Mouse (Mus musculus) induced T-regulatory cell, adult 2 months (primary cell): Measurements from ENCODE around the gene Nelfb.
"Not testable (repeated sequence)": the region's sequence is repeated elsewhere in the genome, so short reads cannot be mapped to it uniquely, and the experiment has no call there.

Experiments used
- DNase-seq: peaks from one replicate; pipeline ENCODE4 v3.0.0-alpha.2; 2012; ENCODE audit warnings: low read depth

Nelfb gene

GRCm38 (mm10) chr2:25211121-25211670 is at the start of gene Nelfb:
Gene Nelfb (minus strand): TSS chr2:25211489.
- peak; percentile 92 for DNase-seq

- DNase-seq: peak; percentile 65
Measured at GRCm38 (mm10) chr2:25258887-25259286, 47.6 kb upstream of the Nelfb start.

- DNase-seq: not testable (repeated sequence)
Measured at GRCm38 (mm10) chr2:25257250-25257649, 46.0 kb upstream of the Nelfb start.

- DNase-seq: peak; percentile 89
Measured at GRCm38 (mm10) chr2:25256443-25257109, 45.3 kb upstream of the Nelfb start.

GRCm38 (mm10) chr2:25255284-25255779 is 44.0 kb upstream of the Nelfb start, which contains the start of gene Tmem203:
Gene Tmem203 (plus strand): TSS chr2:25255439.
- DNase-seq: peak; percentile 97

GRCm38 (mm10) chr2:25252331-25252730 is 41.0 kb upstream of the Nelfb start:
- peak; percentile 66 for DNase-seq

GRCm38 (mm10) chr2:25246183-25247072 is 35.1 kb upstream of the Nelfb start, which contains the start of gene AL732309.1:
Gene AL732309.1 (minus strand): TSS chr2:25246863.
- DNase-seq: no peak

GRCm38 (mm10) chr2:25244144-25244543 is 32.9 kb upstream of the Nelfb start:
- no peak for DNase-seq

GRCm38 (mm10) chr2:25243342-25243741 is 32.1 kb upstream of the Nelfb start:
- DNase-seq: no peak

GRCm38 (mm10) chr2:25242101-25242506 is 30.8 kb upstream of the Nelfb start, which contains the start of the genes Rnf208 and Cysrt1:
Gene Rnf208 (plus strand): TSS chr2:25242255.
Gene Cysrt1 (minus strand): TSS chr2:25242452.
- peak; percentile 67 for DNase-seq

GRCm38 (mm10) chr2:25241438-25241775 is 30.1 kb upstream of the Nelfb start:
- peak; percentile 60 for DNase-seq

GRCm38 (mm10) chr2:25240723-25241437 is 29.6 kb upstream of the Nelfb start:
- DNase-seq: peak; percentile 81

- DNase-seq: no peak
Measured at GRCm38 (mm10) chr2:25240310-25240709, 29.0 kb upstream of the Nelfb start.

- DNase-seq: no peak
Measured at GRCm38 (mm10) chr2:25239766-25240165, 28.5 kb upstream of the Nelfb start.

- DNase-seq: no peak
Measured at GRCm38 (mm10) chr2:25238106-25238505, 26.8 kb upstream of the Nelfb start.

- no peak for DNase-seq
Measured at GRCm38 (mm10) chr2:25237522-25237921, 26.2 kb upstream of the Nelfb start.

- DNase-seq: no peak
Measured at GRCm38 (mm10) chr2:25236614-25237013, 25.3 kb upstream of the Nelfb start, which contains the start of gene Rnf224. Gene Rnf224 (minus strand): TSS chr2:25236787.

GRCm38 (mm10) chr2:25234551-25235220 is 23.4 kb upstream of the Nelfb start:
- DNase-seq: no peak

GRCm38 (mm10) chr2:25234050-25234449 is 22.8 kb upstream of the Nelfb start, which contains the start of gene Slc34a3:
Gene Slc34a3 (minus strand): TSS chr2:25234364.
- DNase-seq: no peak

GRCm38 (mm10) chr2:25233421-25233820 is 22.1 kb upstream of the Nelfb start:
- no peak for DNase-seq

GRCm38 (mm10) chr2:25231038-25231437 is 19.7 kb upstream of the Nelfb start:
- DNase-seq: no peak
